Mouse (Mus musculus): ENCODE results near the gene Syvn1.

DNA sequence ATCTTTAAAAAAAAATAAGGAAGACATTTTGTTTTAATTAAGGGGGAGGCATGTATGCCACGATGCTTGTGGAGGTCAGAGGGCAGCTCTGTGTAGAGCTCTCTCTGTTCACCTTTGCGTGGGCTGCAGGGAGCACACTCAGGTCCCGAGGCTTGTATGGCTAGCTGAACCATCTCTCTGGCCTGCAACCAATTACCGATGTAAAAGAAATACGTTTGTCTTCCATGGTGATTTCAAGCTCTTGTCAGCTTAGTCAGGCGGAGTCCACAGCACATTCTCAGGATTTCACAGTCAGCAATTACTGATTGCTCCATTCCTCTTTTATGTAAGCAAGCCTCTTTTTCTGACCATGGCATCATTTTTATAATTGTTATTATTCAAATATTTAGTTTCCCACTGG, 54.8 kb downstream of the Syvn1 start:
- TF ChIP-seq CTCF (IDR thresholded peaks at IDR 0.05; ENCODE audit: insufficient read depth, low read depth, low read length) (no peak), POLR2A (IDR thresholded peaks at IDR 0.05; ENCODE audit: insufficient read depth, low read depth, low read length) (no peak)

Measured in olfactory bulb, adult 2 months (tissue).